Mouse (Mus musculus): ENCODE data around the gene Plvap. TPM values are rescaled to one million over a fixed set of nuclear protein-coding genes. Genes with fewer than 3 reads are reported as not detected.
"Not testable (repeated sequence)": the region's sequence is repeated elsewhere in the genome, so short reads cannot be mapped to it uniquely, and the experiment has no call there.

Gene Plvap
- total and polyA plus RNA-seq, 3 experiments: 11.7 to 20.4 TPM; not detected in 1

GRCm38 (mm10) chr8:71521634-71522033 lies 10.1 kb upstream of the Plvap start (continued):
- TF ChIP-seq USF1 (IDR thresholded peaks at IDR 0.05; ENCODE audit: low read depth, low read length) (peak; percentile 79), BHLHE40 (IDR thresholded peaks at IDR 0.05; ENCODE audit: borderline replicate concordance, low read depth, low read length) (no peak), MEF2A (IDR thresholded peaks at IDR 0.05; ENCODE audit: extremely low read depth, insufficient replicate concordance, low read depth, low read length, poor library complexity, severe bottlenecking) (no peak), RAD21 (IDR thresholded peaks at IDR 0.05; ENCODE audit: low read depth, low read length) (peak; percentile 66), ZNF384 (IDR thresholded peaks at IDR 0.05; ENCODE audit: low read depth, low read length) (0 out of 2 replicates have a peak, but pooled peaks have one; percentile 28), NELFE (IDR thresholded peaks at IDR 0.05; ENCODE audit: low read depth, low read length) (no peak), GATA1 (IDR thresholded peaks at IDR 0.05; ENCODE audit: low read depth, low read length) (no peak), TBP (IDR thresholded peaks at IDR 0.05; ENCODE audit: low read depth, low read length) (0 out of 2 replicates have a peak, but pooled peaks have one; percentile 26), POLR2A (IDR thresholded peaks at IDR 0.05; ENCODE audit: control insufficient read depth in 1 of 2, insufficient read depth in 1 of 2, low read depth in 1 of 2, low read length in 2 of 2, poor library complexity in 1 of 2) (peak in 1 of 2 experiments; percentile 30; a peak in 1 of 4 replicates), E2F4 (IDR thresholded peaks at IDR 0.05; ENCODE audit: borderline replicate concordance, low read depth, low read length) (no peak), TAL1 (IDR thresholded peaks at IDR 0.05; ENCODE audit: low read length) (no peak), JUND (IDR thresholded peaks at IDR 0.05; ENCODE audit: low read depth, low read length) (no peak), ZMIZ1 (IDR thresholded peaks at IDR 0.05; ENCODE audit: low read depth, low read length) (no peak), MAX (IDR thresholded peaks at IDR 0.05; ENCODE audit: low read length) (peak; percentile 91), TCF12 (IDR thresholded peaks at IDR 0.05; ENCODE audit: low read depth, low read length) (no peak), GABPA (IDR thresholded peaks at IDR 0.05; ENCODE audit: low read depth, low read length) (no peak), USF2 (IDR thresholded peaks at IDR 0.05; ENCODE audit: borderline replicate concordance in 1 of 2, insufficient read depth in 1 of 2, low read depth in 1 of 2, low read length in 2 of 2) (no peak), SIN3A (IDR thresholded peaks at IDR 0.05; ENCODE audit: low read length) (peak; percentile 52; the same call in 1 of the 2 replicates), KAT2A (conservative IDR thresholded peaks at IDR 0.05; ENCODE audit: low read depth, low read length) (no peak), ELF1 (IDR thresholded peaks at IDR 0.05; ENCODE audit: low read depth, low read length) (0 out of 2 replicates have a peak, but pooled peaks have one; percentile 24), SMC3 (IDR thresholded peaks at IDR 0.05; ENCODE audit: low read depth, low read length) (peak; percentile 86)

DNA sequence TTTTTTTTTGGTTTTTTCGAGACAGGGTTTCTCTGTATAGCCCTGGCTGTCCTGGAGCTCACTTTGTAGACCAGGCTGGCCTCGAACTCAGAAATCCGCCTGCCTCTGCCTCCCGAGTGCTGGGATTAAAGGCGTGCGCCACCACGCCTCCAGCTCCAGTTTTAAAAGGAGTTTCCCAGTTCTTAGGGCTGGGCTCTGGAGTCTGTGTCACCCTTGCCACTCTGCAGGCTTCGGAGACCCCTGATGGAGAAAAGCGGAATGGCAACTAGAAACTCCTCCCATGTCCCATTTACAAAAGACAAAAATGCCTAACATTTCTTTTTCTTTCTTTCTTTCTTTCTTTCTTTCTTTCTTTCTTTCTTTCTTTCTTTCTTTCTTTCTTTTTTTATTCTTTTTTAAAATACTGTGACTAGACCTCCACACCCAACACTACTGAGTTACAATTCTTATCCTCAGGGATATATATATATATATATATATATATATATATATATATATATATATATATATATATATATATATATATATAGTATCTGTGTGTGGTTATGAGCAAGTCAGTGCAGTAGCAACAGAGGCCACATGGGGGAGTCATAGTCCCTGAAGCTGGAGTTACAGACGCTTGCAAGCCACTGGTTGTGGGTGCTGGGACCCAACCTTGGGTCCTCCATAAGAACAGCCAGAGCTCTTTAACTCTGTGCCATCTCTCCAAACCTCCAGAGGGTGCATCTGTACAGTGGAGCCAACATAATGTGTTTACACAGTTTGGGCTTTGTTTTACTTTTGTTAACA lies 7.7 kb upstream of the Plvap start:
- not testable (repeated sequence) for H3K4me3 ChIP-seq (ENCODE audit: control insufficient read depth in 1 of 2, insufficient read depth in 1 of 2, low read depth in 2 of 2, low read length in 2 of 2); H3K9me3 ChIP-seq (replicated peaks; ENCODE audit: insufficient read depth, low read length); H3K9ac ChIP-seq (ENCODE audit: control insufficient read depth, low read depth, low read length, poor library complexity, severe bottlenecking); H3K27me3 ChIP-seq (ENCODE audit: control insufficient read depth in 1 of 2, insufficient read depth in 2 of 2, low read length in 2 of 2); H3K36me3 ChIP-seq (ENCODE audit: control insufficient read depth in 1 of 2, insufficient read depth in 2 of 2, low read length in 2 of 2); H3K79me2 ChIP-seq (ENCODE audit: control insufficient read depth, insufficient read depth, low read length, poor library complexity); H3K27ac ChIP-seq (ENCODE audit: control insufficient read depth, low read depth, low read length); H3K4me1 ChIP-seq (ENCODE audit: control insufficient read depth in 1 of 2, insufficient read depth in 2 of 2, low read length in 2 of 2)
- peak; percentile 81 for DNase-seq (ENCODE audit: low read depth, low spot score)
- peak; percentile 41 to 63 (median 56) for TF ChIP-seq CTCF (IDR thresholded peaks at IDR 0.05 in 2 of 3, conservative IDR thresholded peaks at IDR 0.05 in 1 of 3; ENCODE audit: control insufficient read depth in 1 of 3, insufficient read depth in 1 of 3, low read depth in 2 of 3, low read length in 3 of 3, poor library complexity in 1 of 3, severe bottlenecking in 1 of 3)
- peak; percentile 30 for TF ChIP-seq RAD21 (IDR thresholded peaks at IDR 0.05; ENCODE audit: low read depth, low read length)
- 0 out of 2 replicates have a peak, but pooled peaks have one; percentile 34 for TF ChIP-seq ZNF384 (IDR thresholded peaks at IDR 0.05; ENCODE audit: low read depth, low read length)
- peak; percentile 42 for TF ChIP-seq SMC3 (IDR thresholded peaks at IDR 0.05; ENCODE audit: low read depth, low read length)
- TF ChIP-seq ZC3H11A (IDR thresholded peaks at IDR 0.05; ENCODE audit: low read depth, low read length): peak; percentile 31; the same call in 1 of the 2 replicates

Measured in MEL (cell line).